Mouse (Mus musculus): ENCODE results near the gene Slc16a12.
A peak's percentile ranks its signal among the peaks of the same experiment; 100 is the strongest.
"Not testable (repeated sequence)": the region's sequence is repeated elsewhere in the genome, so short reads cannot be mapped to it uniquely, and the experiment has no call there.

Gene Slc16a12

DNA sequence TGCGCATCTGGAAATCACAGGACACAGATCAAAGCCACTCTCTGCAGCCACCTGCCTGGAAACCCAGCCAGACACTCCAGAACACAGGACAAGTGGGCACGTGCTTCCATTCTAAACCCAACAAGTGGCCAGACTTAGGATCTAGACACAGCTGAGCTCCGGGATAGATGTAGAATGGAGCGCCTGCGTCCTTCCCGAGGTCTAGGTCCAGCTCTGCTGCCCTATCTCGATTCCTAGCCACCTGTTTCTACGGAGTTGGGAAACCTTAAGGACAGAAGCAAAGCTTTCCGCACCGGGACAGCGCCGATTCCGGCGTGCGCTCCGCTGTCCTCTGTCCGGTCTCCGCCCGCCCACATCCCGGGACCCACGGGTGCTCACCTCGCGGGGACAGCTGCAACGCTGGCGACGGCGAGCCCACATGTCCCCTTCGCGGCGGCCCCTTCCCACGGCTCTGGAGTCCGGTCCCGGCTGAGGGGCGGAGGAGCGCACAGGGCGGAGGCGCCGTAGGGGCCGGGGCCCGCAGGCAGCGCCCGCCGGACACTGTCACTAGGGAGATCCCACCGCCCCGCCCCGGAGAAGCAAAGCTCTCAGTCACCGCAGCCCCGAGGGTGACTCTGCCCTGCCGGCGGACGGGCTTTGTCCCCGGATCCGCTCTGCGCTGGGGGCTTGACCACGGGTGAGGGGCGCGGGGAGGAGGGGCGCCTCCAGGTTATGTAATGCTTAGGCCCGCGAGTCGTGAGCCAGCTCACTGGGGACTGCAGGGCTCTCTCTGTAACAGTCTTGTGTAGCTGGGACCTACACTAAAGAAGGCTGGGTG is at the start of gene Slc16a12:
Slc16a12 (minus strand) TSS at position 602 of the 817 bp plus-strand sequence.
- no peak for DNase-seq (ENCODE audit: low spot score in 2 of 2)

DNA sequence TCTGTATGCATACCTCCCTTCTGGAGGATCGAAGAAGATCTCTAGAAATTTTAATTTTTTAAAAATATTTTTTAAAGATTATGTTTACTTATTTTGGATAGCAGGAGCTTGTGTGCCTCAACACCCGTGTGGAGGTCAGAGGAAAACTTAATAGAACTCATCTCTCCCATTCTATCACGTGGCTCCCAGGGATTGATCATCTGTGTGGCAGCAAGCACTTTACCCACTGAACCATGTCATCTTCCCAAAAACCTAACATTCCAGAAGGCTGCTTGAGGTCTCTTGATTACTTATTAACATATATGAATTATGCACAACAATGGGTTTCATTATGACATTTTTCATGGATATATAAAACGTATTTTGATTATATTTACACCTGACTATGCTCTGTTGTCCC is 49.3 kb upstream of the Slc16a12 start:
- DNase-seq (ENCODE audit: low spot score in 2 of 2), result no peak

DNA sequence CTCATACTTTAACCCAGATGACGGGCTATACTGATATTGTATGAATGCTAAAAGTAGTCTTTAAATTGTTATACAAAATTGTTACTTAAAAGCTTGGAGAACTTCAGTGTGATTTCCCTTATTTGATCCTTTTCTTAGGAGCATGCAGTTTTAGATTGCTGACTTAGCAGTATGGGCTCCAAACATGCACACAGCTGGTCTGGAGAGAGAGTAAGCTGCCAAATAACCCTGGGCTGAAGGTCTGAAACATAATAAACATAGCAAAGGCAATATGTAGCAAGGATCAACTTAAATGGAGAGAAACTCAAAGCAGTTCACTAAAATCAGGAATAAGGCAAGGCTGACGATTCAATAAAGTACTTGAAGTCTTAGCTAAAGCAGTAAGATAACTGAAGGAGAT is 35.4 kb upstream of the Slc16a12 start:
- no peak for DNase-seq (ENCODE audit: low spot score in 2 of 2)

DNA sequence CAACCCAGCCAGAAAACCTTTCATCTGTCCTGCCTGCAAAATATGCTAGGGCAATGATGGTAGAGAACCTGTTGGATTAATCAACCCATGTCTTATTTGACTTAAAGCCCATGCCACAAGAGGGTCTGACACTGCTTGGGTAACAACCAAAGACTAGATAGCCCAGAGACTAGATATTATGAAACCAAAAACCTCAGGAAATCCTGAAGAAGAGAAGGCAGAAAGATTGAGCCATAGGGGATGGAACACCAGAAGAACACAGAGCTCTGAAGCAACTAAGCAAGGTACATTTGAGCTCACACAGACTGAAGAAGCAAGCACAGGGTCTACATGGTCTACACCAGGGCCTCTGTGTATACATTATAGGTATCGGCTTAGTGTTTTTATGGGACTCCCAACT is 31.9 kb upstream of the Slc16a12 start:
- no peak for DNase-seq (ENCODE audit: low spot score in 2 of 2)

DNA sequence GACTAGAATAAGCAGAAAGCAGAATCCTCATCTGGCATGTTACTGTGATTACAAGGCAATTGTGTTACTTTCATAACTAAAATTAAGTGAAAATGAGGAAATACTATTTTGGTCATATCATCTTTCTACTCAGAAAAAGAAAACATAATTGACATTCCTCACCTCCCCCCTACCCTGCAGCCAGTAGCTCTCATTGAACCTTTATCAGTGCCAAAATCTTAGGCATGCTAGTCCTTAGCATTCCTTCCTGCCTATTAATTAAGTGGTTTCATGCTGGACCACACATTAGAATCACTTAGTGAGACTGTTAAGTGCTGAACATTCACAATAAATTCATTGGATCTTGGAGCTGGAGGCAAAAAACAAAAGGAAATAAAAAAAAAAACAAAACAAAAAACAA is 31.0 kb upstream of the Slc16a12 start:
- DNase-seq (ENCODE audit: low spot score in 2 of 2), result no peak

DNA sequence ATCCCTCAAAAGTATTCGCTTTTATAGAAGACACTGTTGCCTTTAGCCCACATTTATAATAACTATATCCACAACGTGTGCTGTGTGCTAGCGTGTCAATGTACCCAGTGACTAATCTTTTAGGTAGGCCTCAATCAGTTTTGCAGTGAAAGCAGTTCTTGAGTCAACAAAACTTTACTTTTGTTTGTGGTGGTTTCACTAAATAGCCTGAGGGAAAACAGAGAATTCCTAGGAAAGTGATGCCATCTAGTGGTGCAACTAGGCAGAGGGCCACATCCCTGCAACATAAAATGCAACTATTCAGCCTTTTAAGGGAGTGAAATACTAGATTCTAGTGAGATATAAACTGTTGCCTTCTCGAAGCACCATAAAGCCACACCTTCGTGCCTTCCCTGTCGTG is 25.7 kb upstream of the Slc16a12 start:
- DNase-seq (ENCODE audit: low spot score in 2 of 2), result peak in 1 of 2 experiments; percentile 60

DNA sequence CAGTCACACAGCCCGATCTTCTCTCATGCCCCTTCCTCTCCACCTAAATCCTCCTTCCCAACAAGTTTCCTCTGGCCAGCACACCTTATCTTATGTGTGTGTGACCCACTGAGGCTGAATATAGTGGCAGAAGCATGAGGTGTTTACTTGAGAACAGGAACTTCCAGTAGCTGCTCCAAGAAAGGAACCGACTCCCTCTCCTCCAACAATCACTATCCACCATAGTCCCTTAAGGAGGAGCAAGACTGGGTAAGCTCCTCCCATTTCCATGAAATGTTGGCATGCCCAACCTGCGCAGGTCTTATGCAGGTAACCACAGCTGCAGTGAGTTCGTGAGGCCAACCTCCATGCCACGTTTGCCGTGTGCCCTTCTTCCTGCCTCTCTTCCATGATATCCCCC is 23.7 kb upstream of the Slc16a12 start:
- no peak for DNase-seq (ENCODE audit: low spot score in 2 of 2)

DNA sequence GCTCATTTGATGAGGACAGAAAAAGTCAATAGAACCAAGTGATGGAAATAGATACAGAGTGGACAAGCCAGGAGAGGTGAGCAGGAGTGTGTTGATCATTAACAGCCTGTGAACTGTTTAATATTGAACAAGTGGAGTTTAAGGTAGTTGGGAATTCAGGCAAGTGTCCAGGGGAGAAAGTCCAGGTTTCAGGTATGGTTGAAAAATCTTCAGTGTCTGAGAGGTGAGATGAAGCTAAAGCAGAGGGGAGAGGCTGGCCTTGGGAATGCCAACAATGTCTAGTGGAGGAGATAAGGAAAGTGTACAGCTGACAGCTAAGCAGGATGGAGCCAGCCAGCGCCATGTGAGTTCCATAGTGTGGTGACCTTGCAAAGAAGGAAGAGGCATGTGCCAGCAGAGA is 11.7 kb upstream of the Slc16a12 start:
- no peak for DNase-seq (ENCODE audit: low spot score in 2 of 2)

DNA sequence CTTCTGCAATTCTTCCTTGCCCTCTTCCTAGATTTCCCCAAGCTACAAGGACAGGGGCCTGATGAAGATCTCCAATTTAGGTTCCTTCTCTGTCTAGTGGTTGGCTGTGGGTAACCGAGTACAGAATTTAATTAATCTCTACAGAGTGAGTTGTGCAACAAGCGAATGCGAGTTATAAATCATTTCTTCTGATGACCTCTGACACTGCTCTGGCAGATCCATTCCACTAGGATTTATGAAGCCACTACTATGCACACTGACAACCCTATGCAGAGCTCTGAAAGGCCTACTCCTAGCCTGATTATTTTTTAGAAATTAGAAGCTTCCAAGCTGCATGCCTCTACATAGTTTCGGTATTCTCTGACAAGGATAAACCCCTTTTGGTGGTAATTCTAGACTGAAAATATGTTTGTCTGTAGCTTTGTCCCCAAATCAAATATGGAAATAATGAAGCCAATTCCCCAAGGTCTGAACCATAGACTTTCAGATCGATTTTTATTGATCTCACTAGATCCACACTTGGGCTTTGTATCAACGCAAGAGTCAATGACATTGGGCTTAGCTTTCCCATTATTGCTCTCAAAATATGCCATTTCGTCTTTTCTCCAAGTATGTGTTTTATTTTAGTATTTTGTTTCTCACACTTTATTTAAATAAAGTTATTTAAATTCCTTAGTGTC is 9.6 kb upstream of the Slc16a12 start:
- no peak for DNase-seq (ENCODE audit: low spot score in 2 of 2)

DNA sequence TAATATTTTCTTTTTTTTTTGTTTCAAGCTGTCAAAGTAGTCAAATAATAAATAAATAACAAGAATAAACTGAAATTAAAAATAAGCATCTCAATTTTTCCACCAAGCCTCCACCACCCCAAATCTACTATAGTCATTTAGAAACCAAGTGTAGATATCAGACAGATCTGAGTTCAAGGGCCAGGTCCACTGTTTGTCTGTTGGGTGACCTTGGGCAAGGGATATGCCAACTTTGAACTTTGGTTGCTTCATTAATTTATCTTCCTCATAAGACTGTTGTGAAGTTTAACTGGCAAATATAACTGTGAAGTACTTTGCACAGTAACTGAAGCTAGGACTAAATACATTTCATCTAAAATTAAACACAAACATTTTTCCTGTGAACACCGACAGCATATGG is 8.6 kb upstream of the Slc16a12 start:
- DNase-seq (ENCODE audit: low spot score in 2 of 2), result no peak

DNA sequence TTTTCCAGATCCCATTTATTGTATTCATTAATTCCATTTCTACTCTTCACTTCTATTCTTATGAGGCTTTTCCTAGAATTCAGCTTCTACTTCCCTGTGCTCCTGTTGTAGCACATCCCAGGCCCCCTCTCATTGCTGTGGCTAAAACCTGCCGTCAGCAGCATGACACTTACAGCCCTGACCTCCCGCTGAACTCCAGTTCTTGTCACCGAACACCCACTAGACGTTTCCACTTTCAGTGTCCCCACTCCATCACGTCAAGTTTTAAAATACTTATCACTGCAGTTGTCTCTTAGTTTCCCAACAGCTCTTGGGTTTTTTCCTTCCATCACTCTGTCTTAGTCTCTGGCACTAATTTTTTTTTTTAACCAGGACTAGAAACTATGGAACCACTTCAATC is 6.2 kb upstream of the Slc16a12 start:
- no peak for DNase-seq (ENCODE audit: low spot score in 2 of 2)

DNA sequence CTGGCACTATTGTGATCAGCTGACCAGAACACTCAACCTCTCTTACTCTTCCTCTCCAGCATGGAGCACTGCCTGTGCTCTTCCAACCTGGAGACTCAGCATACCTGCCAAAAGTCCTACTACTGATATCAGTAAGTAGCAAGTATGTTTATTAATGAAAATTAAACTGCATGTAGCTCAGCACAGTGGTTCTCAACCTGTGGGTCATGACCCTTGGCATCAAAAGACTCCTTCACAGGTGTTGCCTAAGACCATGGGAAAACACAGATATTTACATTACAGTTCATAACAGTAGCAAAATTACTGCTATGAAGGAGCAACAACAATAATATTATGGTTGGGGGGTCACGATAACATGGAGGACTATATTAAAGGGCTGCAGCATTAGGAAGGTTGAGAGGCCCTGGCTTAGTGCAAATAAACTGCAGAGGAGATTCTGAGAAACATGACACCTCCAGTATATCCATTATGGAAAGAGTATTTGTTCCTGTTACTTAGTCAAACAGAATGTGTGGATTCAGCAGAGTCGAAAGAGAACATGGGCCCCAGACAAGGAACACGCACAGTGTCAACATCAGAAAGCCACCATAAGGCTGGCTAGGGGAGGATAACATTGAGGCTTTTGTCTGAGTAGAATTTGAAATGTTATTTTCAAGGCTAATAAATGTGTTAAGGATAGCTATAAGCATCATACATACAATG is 5.5 kb upstream of the Slc16a12 start:
- DNase-seq (ENCODE audit: low spot score in 2 of 2), result no peak

DNA sequence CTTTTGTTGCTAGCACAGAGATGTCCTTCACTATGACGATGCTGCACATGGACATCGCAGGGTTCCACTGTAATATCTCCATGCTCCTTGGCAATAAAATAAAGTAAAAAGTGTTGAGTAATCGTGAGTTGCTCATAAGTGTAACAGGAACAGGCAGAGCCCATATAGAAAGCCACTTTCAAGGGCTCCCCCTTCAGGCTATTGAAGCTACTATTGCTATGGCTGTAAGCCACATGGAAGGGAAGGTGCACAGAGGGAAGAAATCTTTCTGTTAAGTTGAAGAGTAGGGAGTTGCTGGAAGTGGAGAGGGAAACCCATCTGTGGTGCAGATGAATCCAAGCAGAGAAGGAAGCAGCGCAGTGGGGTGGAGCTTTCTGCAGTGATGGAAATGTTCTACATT is 4.1 kb upstream of the Slc16a12 start:
- DNase-seq (ENCODE audit: low spot score in 2 of 2), result no peak

DNA sequence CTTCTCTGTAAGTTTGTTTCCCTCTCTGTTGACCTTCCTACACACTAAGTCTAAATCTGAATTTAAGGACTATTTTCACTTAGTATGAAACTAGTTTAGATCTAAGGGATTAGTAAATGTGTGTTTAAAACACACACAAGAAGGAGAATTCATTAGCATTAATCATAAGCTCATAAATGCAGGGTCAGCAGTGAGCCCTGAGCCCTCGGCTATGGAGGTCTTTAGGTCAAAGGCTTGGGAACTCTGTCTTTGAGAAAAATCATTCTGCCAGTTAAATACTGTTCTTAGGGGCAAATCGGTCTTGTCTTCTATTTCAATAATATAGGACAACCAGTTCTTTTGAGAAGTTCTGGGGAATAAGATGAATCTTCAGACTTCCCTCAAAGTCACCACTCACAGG is 1.9 kb upstream of the Slc16a12 start:
- no peak for DNase-seq (ENCODE audit: low spot score in 2 of 2)

DNA sequence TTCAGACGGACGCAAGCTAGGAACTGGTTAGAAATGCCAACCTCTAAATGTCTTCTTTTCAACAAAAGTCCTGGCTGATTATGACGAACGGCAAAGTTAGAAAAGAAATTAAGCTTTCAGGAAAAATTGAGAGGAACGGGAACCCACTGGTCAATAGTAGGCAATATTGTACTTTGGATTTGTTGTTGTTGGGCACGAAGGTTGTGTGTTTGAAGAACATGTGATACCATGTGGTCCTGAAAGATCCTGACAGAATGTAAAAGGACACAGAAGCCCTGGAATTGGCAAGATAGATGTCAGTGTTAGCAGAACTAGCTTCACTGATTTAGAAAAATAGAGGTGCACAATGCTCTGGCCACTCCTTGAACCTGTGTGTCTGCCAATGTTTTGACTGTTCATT is 880 bp upstream of the Slc16a12 start:
- DNase-seq (ENCODE audit: low spot score in 2 of 2), result not testable (repeated sequence)

DNA sequence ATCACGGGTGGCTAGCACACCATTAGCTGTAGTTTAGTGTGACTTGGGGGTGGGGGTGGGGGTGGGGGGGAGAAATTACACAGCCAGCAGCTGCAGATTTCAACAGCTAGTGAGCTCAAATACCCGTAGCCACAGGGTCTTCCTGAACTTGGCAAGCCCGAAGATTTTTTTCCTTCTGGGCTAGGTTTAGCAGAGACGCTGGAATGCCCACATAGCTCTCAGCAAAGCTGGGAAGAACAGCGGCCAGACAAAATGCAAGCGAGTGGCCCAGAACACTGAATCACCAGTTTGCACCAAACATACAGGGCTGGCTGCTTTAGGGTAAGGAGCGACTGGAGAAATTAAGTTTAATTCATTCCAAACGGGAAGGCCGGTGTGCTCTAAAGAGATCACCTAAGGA is 888 bp downstream of the Slc16a12 start:
- no peak for DNase-seq (ENCODE audit: low spot score in 2 of 2)

DNA sequence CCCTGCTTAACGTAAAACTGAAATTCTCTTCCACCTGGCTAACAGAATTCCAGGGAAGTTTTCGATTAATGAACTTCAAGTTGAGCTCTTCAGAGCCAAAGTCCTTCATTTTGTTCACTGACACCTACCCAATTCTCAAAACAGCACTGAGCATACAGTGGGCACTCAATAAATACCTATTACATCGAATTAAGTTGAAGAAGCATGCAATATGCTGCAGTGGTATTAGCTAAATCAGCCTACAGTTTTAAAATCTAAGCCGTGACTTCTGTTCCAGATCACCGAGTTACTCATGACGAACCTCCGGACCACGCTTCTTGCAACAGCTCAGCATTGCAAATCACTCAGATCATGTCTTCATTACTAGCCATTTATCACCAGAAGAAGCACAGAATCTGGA is 2.1 kb downstream of the Slc16a12 start:
- DNase-seq (ENCODE audit: low spot score in 2 of 2), result no peak

DNA sequence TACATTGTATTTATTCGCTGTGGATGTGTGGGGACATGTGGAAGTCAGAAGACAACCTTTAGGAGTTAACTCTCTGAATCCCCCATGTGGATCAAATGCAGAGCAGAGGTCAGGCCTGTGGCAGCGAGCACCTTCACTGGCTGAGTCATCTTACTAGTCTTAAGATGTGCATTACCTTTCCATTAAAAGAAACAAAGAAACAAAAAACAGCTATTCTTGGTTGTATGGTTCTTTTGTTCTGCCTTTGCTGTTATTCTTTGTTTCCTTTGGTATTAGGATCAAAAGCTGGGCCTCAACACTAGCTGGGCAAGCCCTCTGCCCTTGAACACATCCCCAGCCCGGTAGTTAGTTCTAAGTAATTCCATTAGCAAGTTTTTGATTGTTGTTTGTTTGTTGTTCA is 9.2 kb downstream of the Slc16a12 start:
- DNase-seq (ENCODE audit: low spot score in 2 of 2), result no peak

DNA sequence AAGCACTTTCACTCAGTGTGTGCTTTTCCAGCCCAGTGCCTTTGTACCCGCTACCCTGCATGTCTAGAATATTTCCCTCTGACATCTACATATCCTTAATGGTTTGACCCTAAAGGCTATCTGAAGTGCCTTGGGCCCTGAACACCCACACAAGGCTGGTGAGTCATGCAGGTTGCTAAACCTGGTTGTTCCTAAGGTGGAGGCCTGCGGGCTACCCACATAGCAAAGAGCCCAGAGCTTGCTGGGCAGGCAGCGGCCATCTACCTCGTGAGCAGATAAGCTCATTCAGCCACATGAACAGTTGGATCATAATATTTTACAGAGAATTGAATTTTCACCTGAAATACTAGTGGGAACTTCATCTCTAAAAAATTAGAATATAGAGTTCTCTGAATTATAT is 11.2 kb downstream of the Slc16a12 start:
- no peak for DNase-seq (ENCODE audit: low spot score in 2 of 2)

DNA sequence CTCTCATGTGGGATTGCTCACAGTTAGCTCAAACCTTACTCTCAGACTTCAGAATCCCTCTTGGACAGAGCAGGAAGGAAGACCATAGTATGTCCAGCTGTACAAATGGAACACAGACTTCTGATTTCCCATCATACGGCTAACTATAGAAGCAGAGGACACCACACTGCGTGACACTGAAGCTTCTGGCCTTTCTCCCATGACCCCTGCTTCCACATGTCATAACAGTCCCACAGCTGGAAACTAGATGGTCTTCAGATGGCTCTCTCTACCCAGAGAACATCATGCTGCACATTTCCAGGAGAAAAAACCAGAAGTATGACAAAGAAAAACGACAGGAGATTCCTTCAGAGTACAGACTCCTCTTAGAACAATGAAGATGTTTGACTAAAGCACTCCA is 14.1 kb downstream of the Slc16a12 start:
- DNase-seq (ENCODE audit: low spot score in 2 of 2), result no peak

DNA sequence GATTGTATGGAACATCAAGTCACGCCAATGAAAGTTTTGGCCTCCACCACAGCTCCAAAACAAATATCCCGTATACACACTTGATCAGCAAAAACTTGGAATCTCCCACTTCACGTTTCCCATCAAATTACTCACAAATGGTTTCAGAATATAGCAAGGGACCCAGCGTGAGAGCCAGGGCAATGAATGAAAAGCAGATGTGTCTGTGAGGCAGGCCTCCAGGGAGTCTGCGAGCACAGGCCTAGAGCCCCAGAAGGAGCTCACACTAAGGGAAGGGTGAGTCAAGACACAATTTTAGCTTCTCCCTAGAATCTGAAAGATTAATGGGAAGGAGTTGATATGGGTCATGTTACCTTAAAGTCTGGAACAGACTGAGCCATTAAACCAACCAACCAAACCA is 15.7 kb downstream of the Slc16a12 start:
- DNase-seq (ENCODE audit: low spot score in 2 of 2), result no peak

DNA sequence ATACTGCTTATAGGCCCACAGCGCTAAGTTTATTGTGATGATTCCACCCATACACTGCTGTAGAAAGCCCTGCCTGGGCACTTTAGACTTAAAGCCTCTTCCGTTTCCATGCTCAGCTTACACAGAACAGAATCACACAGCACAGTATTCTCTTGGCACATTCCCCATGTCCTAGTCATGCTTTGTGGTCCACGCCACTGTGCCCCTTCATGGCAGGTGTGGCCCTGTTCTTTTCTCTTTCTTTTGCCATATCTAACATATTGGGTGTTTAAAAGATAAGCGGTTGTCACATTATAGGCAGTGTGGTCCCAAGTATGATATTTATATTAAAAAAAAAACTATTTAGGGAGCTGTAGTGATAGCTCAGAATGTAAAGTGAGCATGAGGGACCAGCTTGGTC is 16.5 kb downstream of the Slc16a12 start:
- DNase-seq (ENCODE audit: low spot score in 2 of 2), result no peak

DNA sequence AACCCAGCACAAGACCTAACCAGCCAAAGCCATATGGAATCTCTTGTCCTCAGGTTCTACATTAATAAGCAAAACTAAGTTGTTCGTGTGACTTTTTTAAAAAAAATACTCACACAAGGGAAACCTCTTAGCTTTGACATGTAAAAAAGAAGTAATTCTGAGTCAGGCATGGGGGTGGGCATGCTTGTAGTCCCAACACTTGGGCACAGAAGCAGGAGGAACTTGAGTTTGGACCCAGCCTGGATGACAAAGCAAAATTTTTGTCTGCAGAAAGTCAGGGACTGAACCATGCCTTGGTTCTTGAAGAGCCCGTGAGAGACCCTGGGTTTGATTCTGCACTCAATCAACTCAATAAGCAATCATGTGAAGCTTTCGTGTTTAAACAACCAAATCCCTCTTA is 17.6 kb downstream of the Slc16a12 start:
- no peak for DNase-seq (ENCODE audit: low spot score in 2 of 2)

Data from left cerebral cortex, adult 9 months (tissue).